Mouse (Mus musculus): ENCODE results near the gene Rora.

Gene Rora

GRCm38 (mm10) chr9:68689351-68689750, 35.8 kb downstream of the Rora start:
- peak in 1 of 2 experiments; percentile 44 for DNase-seq

- DNase-seq = peak; percentile 15 to 42
Measured at GRCm38 (mm10) chr9:68694889-68695495, 41.4 kb downstream of the Rora start.

- peak; percentile 37 to 53 for DNase-seq
Measured at GRCm38 (mm10) chr9:68695496-68695969, 41.9 kb downstream of the Rora start.

GRCm38 (mm10) chr9:68696425-68696956, 42.9 kb downstream of the Rora start:
- no peak for DNase-seq

GRCm38 (mm10) chr9:68699341-68699740, 45.8 kb downstream of the Rora start:
- no peak for DNase-seq

- no peak for DNase-seq
Measured at GRCm38 (mm10) chr9:68699856-68700255, 46.3 kb downstream of the Rora start.

- no peak for DNase-seq
Measured at GRCm38 (mm10) chr9:68707636-68708035, 54.0 kb downstream of the Rora start.

- DNase-seq = no peak
Measured at GRCm38 (mm10) chr9:68709232-68709631, 55.6 kb downstream of the Rora start.

GRCm38 (mm10) chr9:68710893-68711654, 57.5 kb downstream of the Rora start:
- DNase-seq = no peak

GRCm38 (mm10) chr9:68716961-68717360, 63.4 kb downstream of the Rora start:
- DNase-seq = peak in 1 of 2 experiments; percentile 28

- no peak for DNase-seq
Measured at GRCm38 (mm10) chr9:68718427-68718826, 64.8 kb downstream of the Rora start.

- DNase-seq = no peak
Measured at GRCm38 (mm10) chr9:68719286-68719685, 65.7 kb downstream of the Rora start.

- DNase-seq = peak; percentile 41 to 77
Measured at GRCm38 (mm10) chr9:68724636-68725285, 71.2 kb downstream of the Rora start.

GRCm38 (mm10) chr9:68727166-68727855, 73.7 kb downstream of the Rora start:
- DNase-seq = no peak

- no peak for DNase-seq
Measured at GRCm38 (mm10) chr9:68731438-68731837, 77.9 kb downstream of the Rora start.

GRCm38 (mm10) chr9:68732929-68733328, 79.3 kb downstream of the Rora start:
- no peak for DNase-seq

- DNase-seq = no peak
Measured at GRCm38 (mm10) chr9:68735886-68736285, 82.3 kb downstream of the Rora start.

- no peak for DNase-seq
Measured at GRCm38 (mm10) chr9:68737197-68737736, 83.7 kb downstream of the Rora start.

- DNase-seq = no peak
Measured at GRCm38 (mm10) chr9:68745931-68746646, 92.5 kb downstream of the Rora start.

GRCm38 (mm10) chr9:68756976-68757375, 103.4 kb downstream of the Rora start:
- DNase-seq = peak in 1 of 2 experiments; percentile 27

GRCm38 (mm10) chr9:68759324-68759723, 105.7 kb downstream of the Rora start:
- DNase-seq = no peak

- DNase-seq = no peak
Measured at GRCm38 (mm10) chr9:68760329-68760728, 106.7 kb downstream of the Rora start.
